Mouse (Mus musculus) MN1 (cell line): ENCODE measurements at regions not wholly inside any gene's neighbourhood (a gene's known extent, or its start where the extent isn't known, plus 50 kb on each side); places are given as distances from the start of the nearest gene placed in this dataset.
A peak's percentile ranks its signal among the peaks of the same experiment; 100 is the strongest.

Experiments
- DNase-seq: peaks from one replicate; pipeline ENCODE4 v3.0.0-alpha.2; 2016; ENCODE audit warnings: low spot score

DNA sequence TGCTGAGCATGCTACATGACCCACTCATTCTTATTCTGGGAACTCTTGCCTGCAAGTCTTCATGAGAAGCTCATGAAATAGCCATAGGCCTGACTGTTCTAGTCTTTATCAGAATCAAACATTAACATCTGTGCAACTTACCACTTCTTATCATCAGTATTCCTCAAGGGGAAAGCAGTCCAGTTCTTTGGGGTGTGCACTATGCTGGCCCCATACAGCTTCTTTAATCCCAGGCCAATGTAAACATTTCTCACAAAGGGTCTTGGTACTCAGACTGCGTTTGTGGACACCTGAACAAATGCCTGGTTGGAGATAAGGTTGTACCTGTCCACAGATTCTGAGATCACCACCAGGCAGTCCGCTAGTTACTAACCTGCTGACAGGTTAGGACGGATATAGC, 51.3 kb downstream of the 3110018I06Rik start:
- DNase-seq, result no peak

DNA sequence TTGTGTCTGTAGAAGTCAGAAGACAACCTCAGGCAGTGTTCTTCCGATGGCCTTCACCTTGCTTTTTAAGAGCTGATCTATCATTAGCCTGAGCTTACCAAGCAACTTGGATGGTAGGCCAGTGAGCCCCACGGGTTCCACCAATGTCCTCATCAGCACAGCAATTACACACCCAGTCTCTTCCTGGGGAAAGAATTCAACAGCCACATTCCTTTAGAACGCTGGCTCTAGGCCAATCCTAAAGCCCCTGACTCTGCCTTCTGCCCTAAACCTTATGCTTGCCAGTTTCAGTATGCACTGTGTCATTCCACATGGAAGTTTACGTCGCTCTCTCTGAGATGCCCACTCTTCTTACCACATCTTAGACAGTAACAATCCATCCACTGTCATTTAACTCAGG, 52.8 kb downstream of the 3110018I06Rik start:
- no peak for DNase-seq

DNA sequence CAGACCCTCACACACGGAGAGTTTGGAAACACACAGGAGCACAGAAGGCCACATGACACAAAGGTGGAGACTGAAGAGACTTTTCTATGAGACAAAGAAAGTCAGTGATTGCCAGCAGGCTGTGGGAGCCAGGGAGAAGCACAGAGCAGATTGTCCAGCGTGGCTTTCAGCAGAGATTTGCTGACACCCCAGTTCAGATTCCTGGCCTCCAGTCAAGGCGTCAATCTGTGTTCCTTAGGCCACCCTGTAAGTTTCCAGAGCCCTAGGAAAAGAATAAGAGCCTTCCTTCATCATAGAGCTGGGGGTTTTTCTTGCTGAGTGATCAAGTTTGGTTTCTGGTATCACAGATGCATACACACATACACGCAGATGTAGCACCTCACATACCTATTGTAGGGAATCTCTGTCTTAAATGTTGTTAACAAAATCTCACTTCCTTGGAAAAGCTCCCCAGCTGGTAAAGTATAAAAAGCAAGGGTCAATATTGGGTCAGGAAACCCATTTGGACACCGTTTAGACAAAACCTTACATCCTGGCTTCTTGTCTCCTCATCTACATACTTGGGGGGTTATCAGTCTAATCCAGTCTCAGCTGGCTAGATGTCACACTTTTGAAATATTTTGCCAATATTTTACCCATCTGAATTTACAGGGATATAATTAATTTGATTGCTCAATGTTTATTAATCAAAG, 58.9 kb downstream of the 3110018I06Rik start:
- DNase-seq, result no peak

DNA sequence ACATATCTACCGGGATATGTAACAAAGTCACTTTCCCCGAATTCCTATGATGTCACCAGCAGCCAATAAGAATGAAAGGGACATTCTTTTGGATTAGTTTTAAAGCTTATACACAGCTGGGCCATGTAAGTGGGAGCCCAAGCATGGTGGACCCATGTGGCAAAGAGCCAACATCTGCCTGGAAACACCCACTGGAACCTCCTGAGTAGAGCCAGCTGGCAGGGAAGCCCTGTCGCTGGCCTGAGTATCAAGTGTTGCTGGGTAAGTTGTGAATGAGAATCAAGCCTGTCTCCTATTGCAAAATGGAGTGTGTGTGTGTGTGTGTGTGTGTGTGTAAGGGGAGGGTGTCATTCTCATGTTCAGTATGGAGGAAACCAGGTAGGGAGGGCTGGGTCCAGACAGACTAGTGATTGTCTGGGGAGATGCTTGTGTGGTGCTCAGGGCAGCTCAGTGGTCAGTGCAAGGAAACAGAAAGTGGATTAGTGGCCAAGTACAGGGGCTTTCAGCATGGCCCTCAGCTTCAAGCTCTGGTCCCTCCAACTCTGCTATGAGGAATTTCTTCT, 59.5 kb downstream of the 3110018I06Rik start:
- no peak for DNase-seq

DNA sequence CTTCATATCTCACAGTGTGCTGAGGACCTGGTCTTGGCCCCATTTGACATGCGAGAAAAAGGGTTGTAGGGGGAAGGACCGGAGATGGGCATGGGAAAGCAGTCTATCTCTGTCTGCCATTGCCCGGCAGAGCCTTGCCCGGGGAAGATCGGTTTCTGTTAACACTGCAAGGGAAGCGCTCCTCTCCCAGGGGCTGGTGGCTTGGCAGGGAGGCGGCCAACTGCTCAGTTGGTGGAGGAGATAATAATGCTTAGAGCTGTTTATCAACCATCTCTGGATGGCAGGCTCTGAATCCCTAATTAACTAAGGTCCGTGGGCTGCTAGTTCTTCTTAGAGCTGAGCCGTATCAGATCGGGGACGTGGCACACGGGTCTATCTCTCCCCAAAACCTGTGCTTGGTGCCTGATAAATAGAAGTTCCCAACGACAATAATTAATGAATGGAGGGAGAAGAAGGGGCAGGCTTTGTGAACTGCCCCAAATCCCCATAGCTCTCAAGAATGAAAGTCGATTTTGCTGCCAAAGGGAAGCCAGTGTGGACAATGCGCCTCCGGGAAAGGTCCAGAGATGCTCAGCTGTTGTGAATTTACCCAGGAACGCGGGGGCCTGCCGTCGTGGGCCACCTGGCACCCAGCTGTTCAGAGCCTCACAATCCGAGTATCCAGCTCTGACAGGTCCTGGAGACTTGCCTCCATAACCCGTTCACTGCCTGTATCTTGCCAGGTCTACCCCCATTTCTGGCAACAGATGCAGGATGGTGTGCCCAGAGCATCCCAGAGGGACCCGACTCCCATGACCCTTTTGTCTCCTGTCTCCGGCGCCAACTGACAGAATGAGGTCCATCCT, 61.2 kb downstream of the 3110018I06Rik start:
- DNase-seq, result no peak

DNA sequence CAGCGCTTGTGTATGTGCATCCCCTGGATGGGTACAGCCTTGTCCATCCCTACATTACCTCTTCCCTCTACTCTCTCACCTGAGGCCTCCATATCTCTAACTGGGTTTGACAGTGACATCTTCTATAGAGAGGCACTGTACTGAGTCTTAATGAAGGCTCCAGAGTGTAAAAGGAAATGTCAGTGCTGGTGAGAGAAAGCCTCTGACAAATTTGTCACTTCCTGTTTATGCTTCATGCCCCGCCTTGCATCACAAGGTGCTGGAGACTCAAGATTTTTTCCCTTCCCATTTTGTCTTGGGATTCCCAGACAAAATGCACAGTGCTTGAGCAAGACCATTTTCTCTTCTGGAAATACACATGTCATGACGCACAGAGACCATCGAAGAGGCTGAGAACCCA, 70.8 kb downstream of the 3110018I06Rik start:
- no peak for DNase-seq

DNA sequence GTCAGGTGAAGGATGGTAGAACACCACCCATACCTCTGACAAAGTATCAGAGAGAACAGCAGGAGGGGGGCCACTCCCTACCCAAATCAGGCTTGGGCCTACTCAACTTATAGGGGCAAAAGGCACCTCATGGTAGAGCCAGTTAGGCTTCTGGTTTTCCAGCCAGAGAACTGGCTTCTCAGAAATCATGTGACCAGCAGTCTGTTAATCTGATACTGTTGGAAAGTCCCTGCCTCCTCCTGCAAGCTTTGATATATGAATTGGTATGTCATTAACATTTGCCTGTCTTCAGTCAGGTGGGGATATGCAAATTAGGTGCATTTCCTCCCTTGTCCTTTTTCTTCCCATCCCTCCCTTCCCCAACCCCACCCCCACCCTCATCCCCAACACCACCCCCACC, 71.7 kb downstream of the 3110018I06Rik start:
- no peak for DNase-seq

DNA sequence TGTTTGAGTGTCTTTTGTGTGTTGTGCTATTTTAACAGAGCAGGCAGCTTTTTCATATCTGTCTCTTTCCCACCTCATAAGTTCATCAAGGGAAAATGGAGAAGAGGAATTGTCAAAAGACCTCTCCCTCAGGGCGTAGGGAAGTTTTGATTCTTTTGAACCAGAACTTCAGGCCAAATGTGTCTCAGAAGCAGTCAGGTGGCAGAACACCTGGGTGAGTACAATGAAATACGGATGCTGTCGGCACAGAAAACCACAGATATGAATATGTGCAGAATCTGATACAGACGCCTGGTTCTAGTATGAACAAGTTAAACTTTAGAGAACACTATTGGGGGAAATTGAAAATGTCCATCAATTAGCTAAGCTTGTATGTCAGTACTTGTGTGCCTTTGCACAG, 84.2 kb downstream of the 3110018I06Rik start:
- DNase-seq, result no peak

DNA sequence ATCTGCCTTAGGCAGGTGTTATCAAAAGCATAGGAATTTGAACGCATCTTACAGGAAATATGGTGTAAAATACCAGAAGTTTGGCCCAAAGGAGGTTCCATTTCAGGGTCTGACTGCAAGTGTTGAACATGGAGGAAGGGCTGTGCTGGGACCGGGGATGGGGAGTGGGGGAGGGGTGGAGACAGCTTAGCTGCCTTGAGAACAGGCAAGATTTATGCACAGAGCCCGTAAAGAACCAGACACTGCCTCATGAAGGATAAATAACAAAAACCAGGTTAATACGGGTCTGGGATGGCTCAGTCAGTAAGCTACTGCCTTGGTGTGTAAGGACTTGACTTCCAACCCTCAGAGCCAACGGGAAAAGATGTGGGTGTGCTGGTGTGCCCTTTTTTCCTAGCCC, 91.1 kb downstream of the 3110018I06Rik start:
- no peak for DNase-seq

DNA sequence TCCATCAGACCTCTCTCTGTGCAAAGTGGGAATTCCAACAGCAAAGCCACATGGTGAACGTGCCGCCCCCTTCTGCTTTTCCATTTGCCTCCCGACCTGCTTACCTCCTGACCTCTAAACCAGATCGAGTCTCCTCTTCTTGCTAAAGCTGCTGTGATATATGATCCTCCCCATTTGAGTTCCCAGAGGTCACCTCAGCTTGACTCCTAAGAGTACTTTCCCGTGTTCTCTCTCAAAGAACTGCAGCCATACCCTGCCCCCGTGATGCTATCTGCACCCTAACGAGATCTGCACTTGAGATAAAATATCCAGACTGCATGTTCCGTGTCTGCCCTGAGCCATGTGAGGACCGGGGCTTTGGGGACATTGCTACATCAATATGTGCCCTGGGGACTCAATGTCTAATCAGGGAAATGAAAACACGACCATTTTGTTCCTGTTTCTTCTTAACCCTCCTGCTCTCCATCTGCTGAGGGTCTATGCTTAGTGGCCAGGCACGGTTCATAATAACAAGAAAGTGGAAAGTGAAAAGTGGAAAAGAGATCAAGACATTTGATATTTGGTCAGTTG, 94.8 kb downstream of the 3110018I06Rik start:
- no peak for DNase-seq

DNA sequence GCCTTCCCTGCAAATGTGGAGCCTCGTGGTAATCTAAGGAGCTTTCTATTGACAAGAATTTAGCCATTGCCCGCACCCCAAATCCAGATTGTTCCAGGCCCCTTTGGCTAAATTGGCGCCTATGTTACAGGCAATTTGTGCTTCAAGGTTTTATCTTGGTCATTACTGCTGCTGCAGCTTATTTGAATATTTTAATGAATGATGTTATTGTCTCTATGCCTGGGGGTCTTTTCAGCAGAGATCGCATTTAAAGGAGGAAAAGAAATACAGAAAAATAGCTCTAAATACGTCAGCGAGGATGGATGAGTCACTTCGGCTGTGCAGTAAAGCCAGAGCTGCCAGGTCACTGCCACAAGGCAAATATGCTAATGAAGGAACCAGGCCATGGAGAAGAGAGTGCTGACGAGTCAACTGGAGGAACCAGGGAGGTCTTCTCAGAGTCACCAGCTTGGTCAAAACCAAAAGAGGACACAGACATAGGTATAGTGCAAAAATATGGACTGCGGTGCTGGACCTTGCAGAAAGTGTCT, 97.3 kb downstream of the 3110018I06Rik start:
- no peak for DNase-seq

DNA sequence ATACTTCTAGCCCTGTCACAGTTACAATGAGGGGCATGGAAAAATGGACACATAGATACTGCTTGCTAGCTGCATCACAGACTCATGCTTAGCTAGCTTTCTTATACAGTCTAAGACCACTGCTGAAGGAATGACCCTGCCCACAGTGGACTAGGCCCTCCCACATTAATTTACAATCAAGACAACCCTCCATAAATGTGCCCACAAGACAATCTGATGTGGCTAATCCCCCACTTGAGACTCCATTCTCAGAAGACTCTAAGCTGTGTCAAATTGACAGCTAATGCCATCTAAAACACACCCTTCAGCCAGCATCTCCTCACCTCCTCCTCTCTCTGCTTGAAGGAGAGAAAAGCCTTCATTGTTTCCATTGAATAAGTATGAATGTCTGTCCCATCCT, 107.8 kb downstream of the 3110018I06Rik start:
- DNase-seq, result no peak

DNA sequence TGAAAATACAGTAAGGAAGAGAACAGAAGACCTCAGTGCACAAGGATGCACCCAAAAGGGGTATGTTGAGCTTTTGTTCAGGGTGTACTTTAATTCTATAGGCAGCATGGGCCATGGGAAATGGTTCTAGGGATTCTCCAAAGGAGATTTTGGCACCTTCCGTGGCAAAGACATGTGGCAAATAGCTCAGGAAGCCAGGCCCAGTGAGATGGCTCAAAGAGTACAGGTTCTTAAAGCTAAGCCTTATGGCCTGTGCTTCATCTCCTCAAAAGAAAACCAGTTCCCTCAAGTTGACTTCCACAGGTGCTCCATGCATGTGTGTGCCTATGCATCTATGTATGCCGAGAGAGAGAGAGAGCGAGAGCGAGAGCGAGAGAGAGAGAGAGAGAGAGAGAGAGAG, 112.1 kb downstream of the 3110018I06Rik start:
- no peak for DNase-seq

DNA sequence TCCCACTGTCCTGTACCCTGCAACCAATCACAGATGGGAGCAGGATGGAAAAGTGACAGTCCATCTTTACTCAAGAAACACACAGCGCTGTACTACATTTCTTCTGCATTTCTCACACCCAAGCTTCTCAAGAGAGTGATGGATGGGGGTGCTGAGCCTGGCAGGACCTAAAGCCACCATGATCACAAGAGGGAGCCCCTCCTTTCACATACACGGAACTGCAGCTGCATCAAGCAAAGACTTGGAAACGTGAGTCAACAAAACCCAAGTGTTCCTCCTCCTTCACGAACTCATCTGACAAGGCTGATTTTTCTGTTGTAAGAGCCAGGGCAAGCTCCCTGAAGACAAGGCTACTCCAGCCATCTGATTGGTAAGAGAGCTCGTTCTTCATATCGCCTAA, 120.5 kb downstream of the 3110018I06Rik start:
- DNase-seq, result no peak

DNA sequence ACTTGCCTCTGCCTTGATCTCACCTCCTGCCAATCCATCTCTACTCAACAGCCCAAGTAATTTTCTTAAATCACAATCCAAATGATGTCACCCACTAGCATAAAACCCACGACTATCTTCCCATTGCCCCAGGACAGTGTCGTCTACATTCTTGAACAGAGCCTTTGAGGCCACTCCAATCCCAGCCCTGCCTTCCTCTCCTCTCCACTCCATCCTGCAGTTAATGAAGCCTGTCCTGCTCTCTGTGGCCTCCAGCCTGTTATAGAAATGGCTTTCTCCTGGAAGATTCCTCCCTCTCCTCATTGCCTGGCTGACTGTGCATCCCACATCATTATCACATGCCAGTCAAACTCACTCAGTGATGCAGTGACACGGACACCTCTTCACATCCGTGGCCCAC, 121.6 kb downstream of the 3110018I06Rik start:
- DNase-seq, result no peak

DNA sequence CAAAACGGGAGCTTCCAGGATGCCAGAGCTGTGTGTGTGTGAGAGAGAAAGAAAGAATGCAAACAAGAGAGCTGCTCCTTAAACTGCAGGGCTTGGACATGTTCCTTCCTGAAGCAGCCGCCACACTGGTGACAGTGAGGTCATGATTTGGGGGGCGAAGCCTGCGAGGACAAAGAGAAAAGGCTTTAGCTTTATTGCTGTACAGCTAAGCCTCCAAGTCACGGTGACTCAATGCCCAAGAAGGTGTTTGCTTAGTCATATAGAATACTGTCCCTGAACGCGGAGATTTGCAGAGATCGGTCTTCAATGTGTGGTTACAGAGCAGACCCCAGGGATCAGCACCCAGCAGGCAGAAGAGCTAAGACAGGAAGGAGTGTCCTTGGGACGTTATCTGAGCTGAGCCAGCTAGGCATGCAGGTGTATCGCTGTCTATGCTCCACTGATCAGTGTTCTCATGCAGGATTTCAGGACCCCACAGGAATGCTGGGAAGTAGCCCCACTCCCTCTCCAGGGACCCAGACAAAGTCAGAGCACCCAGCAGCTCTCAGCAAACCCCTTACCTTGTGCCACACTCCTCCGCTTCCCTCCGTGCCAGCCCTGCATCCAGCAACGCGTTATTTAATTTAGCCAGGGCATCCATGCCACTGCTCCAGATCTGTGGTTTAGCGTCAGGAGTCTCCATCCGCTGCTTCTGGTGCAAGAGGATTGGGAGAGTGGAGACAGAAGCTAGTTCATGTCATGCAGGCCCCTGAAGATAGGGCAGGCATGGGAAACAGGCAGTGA, 129.0 kb downstream of the 3110018I06Rik start:
- DNase-seq, result no peak

DNA sequence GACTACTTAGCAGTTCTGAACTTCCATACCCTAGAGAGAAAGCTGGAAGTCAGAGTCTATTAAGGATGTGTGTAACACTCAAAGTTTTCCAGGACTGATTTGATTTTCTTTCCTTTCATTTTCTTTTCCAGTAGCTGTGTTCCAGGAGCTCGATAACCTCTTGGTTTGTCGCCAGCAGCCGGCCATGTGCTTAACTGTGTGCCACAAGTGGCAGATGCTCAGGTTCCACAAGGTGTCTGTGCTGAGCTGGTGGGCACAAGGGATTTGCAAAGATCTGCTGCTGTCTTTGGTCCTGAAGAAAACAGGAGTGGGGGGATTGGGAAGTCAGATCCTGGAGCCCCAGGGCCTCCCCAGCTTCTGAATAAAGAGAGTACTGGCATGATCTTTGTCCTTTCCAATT, 136.0 kb downstream of the 3110018I06Rik start:
- DNase-seq, result peak; percentile 23

DNA sequence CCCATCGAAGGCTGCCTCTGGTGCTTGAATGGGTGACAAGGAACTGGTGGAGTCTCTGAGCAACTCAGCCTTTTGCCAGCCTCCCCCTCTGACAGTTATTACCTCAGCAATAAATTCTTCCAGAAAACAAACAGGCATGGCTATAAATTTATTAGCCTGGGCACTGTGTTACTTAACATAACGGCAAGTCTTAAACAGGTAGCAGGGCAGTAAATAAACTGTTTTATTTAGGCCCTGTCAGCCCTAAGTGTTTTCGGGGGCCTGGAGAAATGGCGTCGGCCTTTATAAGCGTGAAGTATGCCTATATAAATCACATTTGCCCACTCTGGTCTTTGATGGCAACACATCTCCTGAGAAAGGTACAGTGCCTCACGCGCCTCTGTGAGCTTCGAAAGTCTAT, 159.6 kb downstream of the 3110018I06Rik start:
- DNase-seq, result no peak

DNA sequence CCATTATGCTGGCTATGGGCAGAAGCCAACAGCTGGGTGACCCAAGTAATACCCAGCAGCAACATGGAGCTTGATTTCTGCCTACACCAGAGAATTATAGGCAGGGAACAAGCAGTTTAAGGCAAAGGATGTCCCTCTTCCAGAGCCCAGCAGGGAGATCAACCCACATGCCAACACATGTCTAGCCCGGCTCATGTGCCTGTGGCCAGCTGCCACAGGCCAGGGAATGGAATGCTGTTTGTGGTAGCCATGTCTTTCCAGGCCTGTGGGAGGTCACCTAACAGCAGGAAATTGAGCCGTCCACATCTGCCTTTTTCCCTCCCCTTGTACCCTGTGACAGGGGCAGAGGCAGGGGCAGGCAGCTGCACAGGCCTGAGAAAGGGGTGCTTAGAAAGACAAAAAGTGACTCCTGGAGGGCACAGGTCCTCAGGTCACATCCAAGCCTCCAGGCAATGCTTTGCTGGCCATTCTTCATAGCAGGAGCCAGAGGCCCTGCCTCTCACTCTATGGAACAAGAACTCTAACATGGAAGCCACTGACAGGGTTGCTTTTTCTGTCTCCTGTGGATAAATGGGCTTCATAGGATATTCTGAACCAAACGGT, 163.8 kb downstream of the 3110018I06Rik start:
- no peak for DNase-seq

DNA sequence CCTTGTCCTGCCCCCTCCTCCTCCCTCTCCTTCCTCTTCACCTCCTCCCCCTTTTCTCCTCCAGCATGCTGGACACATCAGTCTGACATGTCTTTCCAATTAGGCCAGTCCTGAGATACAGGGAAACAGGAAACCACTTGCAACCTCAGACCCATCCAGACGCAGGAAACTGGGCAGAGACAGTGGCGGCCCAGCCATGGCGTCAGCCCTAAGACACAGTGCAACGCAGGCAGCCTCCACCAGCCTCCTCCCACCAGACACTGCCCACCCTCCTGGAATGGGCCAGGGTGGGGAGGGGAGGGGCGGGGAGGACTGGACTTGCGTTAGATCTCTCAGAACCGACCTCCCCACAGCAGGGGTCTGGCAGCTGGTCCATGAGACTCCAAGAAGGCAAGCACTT, 164.7 kb downstream of the 3110018I06Rik start:
- DNase-seq, result no peak

DNA sequence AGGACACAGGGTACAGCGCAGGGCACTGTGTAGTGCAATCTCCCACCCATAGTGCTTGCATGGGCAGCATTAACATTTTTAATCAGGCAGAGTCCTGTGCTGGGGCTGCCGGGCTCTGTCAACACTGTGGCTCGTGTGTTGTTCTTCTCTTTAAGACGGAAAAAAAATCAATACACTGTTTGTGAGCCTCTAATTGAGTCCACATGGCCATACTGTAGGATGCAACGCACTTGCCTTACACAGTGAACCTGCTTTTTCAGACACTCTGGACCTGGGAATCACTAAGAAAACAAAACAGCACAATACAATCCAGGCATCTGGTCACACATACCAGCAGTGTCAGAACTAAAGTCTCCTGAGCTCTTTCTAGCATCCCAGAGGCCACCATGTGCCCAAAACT, 168.4 kb downstream of the 3110018I06Rik start:
- DNase-seq, result no peak
